Mouse (Mus musculus) gastrocnemius, postnatal 36 days (tissue): ENCODE data around the gene Sertad2. TPM values are rescaled to one million over a fixed set of nuclear protein-coding genes. Genes with fewer than 3 reads are reported as not detected.

Experiments
- DNase-seq, 2 experiments: peaks; one replicate each; pipeline ENCODE4 v3.0.0; 2022
- intact Hi-C: fragments of 180-260 bp; cut with DNase I; formaldehyde crosslinking; loops from one replicate; pipeline ENCODE4 v1.15.1; 2025
- total RNA-seq, 2 experiments: library from RNA; stranded (reverse); gene quantifications; 2 replicates each; pipeline ENCODE4 v1.2.3; 2021

Sertad2 gene
- total RNA-seq, 2 experiments from 2014 or later = 10.1 to 12.0 TPM

GRCm38 (mm10) chr11:20589393-20589792 lies 46.3 kb downstream of the Sertad2 start:
- intact Hi-C loops = loop anchor here (5.0 kb wide), 1 partner anchor 42 kb away; no protein-coding TSS in a partner anchor
- no peak for DNase-seq

GRCm38 (mm10) chr11:20592010-20592409 lies 49.0 kb downstream of the Sertad2 start:
- no peak for DNase-seq
- intact Hi-C loops = no loop called here

GRCm38 (mm10) chr11:20594229-20595201 lies 51.5 kb downstream of the Sertad2 start:
- intact Hi-C loops = no loop called here
- no peak for DNase-seq

GRCm38 (mm10) chr11:20603066-20603812 lies 60.2 kb downstream of the Sertad2 start:
- intact Hi-C loops = no loop called here
- DNase-seq = no peak

- no peak for DNase-seq
- intact Hi-C loops = no loop called here
Measured at GRCm38 (mm10) chr11:20604119-20604518, 61.1 kb downstream of the Sertad2 start.

GRCm38 (mm10) chr11:20605613-20606012 lies 62.6 kb downstream of the Sertad2 start:
- no peak for DNase-seq
- intact Hi-C loops = no loop called here

GRCm38 (mm10) chr11:20608442-20608841 lies 65.4 kb downstream of the Sertad2 start:
- intact Hi-C loops = no loop called here
- DNase-seq = no peak

GRCm38 (mm10) chr11:20613223-20613622 lies 70.2 kb downstream of the Sertad2 start:
- intact Hi-C loops = no loop called here
- no peak for DNase-seq

- intact Hi-C loops = no loop called here
Measured at GRCm38 (mm10) chr11:20616103-20616502, 73.0 kb downstream of the Sertad2 start.

GRCm38 (mm10) chr11:20627146-20627545 lies 84.1 kb downstream of the Sertad2 start:
- no peak for DNase-seq
- intact Hi-C loops = no loop called here

More at GRCm38 (mm10) chr11:20616103-20616502, 73.0 kb downstream of the Sertad2 start:
- no peak for DNase-seq

- DNase-seq = no peak
- intact Hi-C loops = no loop called here
Measured at GRCm38 (mm10) chr11:20628216-20628615, 85.2 kb downstream of the Sertad2 start.

- intact Hi-C loops = loop anchor here (5.0 to 10.0 kb wide), 2 partner anchors 87 to 385 kb away; partner anchors contain the start of genes Cep68 and Sertad2
- no peak for DNase-seq
Measured at GRCm38 (mm10) chr11:20629700-20630099, 86.6 kb downstream of the Sertad2 start.

GRCm38 (mm10) chr11:20631026-20631940 lies 88.2 kb downstream of the Sertad2 start:
- intact Hi-C loops = loop anchor here (5.0 to 10.0 kb wide), 2 partner anchors 89 to 386 kb away; partner anchors contain the start of genes Cep68 and Sertad2
- DNase-seq = peak; percentile 94 to 95

- intact Hi-C loops = loop anchor here (5.0 to 10.0 kb wide), 2 partner anchors 90 to 387 kb away; partner anchors contain the start of genes Cep68 and Sertad2
Measured at GRCm38 (mm10) chr11:20631941-20632618, 89.0 kb downstream of the Sertad2 start.

GRCm38 (mm10) chr11:20632619-20632965 lies 89.5 kb downstream of the Sertad2 start:
- DNase-seq = no peak
- intact Hi-C loops = loop anchor here (5.0 to 10.0 kb wide), 2 partner anchors 90 to 388 kb away; partner anchors contain the start of genes Cep68 and Sertad2

More at GRCm38 (mm10) chr11:20631941-20632618, 89.0 kb downstream of the Sertad2 start:
- DNase-seq = peak; percentile 50 to 86

- intact Hi-C loops = loop anchor here (5.0 to 10.0 kb wide), 2 partner anchors 92 to 390 kb away; partner anchors contain the start of genes Cep68 and Sertad2
Measured at GRCm38 (mm10) chr11:20634543-20634942, 91.5 kb downstream of the Sertad2 start.

GRCm38 (mm10) chr11:20635646-20636045 lies 92.6 kb downstream of the Sertad2 start:
- DNase-seq = no peak
- intact Hi-C loops = loop anchor here (10.0 kb wide), 1 partner anchor 391 kb away; the partner anchor contains the start of gene Cep68

More at GRCm38 (mm10) chr11:20634543-20634942, 91.5 kb downstream of the Sertad2 start:
- no peak for DNase-seq

GRCm38 (mm10) chr11:20636114-20636513 lies 93.1 kb downstream of the Sertad2 start:
- DNase-seq = no peak
- intact Hi-C loops = loop anchor here (10.0 kb wide), 1 partner anchor 391 kb away; the partner anchor contains the start of gene Cep68

- intact Hi-C loops = loop anchor here (10.0 kb wide), 1 partner anchor 392 kb away; the partner anchor contains the start of gene Cep68
- DNase-seq = no peak
Measured at GRCm38 (mm10) chr11:20637060-20637459, 94.0 kb downstream of the Sertad2 start.
